Mouse (Mus musculus): ENCODE results near the gene Top2a.

Top2a gene

GRCm38 (mm10) chr11:98983551-98983950, 40.4 kb downstream of the Top2a start:
- peak in 1 of 2 experiments; percentile 6 for DNase-seq (ENCODE audit: low spot score in 2 of 2)

DNA sequence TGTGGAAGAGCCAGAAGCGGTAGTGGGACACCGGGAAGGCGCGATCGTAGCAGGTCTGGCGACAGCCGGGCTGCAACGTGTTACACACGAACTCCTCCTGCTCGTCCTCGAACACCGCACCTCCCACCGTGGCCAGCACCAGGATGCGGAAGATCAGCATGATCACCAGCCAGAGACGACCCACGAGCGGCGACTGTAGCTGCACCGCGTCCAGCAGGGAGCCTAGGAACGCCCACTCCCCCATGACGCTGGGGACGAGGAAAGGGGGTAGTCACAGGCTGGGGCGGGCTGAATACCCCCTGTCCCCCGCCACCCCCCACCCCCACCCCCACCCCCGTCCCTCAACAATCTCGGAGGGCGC, 41.2 kb downstream of the Top2a start, which contains the start of gene Gjd3:
TSS of gene Gjd3 (minus strand) at position 244 of the 361 bp plus-strand sequence.
- no peak for DNase-seq (ENCODE audit: low spot score in 2 of 2)

DNA sequence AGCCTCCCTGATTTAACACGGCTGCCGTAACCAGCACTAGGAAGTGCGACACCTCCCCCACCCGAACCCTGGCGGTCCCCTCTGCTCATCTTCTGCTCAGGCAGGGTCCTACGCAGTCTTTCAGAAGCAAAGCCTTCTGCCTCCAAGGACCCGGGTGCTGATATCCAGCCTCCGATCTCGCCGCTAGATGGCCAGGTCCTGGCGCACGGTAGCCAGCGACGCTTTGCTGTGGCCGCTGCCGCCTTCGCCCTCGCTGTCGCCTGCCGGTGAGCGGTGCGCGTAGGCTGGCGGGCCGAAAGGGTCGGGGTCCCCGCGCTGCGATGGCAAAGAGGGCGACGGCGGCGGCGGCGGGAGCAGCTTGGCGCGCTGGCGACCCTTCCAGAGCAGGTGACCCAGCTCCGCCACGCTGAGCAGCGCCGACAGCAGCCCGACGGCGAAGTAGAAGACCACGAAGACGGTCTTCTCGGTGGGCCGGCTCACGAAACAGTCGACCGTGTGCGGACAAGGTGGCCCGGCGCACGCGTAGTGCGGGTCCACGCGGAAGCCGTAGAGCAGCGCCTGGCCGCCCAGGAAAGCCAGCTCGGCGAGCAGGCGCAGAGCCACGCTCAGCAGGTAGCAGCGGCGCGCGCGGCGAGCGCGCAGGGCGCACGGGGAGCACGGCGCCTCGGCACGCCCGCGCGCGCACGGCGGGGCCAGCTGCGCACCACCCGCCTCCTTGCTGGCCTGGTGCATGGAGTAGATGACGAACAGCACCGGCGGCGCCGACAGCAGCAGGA, 41.8 kb downstream of the Top2a start:
- peak; percentile 50 to 68 for DNase-seq (ENCODE audit: low spot score in 2 of 2)

DNA sequence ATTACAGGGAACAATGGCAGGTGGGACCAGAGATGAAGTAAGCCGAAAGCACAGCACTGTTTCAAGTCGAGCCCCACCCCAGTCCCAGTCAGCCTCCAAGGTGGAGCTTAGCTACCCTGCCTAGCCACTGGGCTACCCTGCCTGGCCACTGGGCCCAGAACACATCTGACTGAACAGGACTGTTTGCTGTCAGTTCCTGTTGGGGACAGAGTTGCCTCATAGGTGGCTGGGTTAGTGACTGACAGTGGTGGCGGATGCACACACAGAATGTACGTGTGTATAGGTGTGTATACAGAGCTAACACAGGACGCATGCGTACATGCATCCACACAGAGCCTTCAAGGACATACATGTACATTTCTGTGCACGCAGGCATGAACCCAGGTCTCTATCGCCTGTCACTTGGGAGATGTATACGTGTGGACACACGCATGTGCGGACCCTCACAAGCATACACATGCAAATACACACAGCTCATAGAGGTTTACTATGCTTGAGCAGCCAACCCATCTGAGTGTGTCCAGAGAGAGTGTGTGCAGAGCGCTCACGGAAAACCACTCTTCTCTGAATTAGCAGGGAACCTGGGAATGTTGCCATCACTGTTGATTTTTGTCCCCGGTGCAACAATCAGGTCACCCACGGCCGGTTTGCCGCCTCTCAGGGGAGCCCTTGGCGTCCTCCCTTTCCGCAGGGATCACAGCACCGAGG, 42.5 kb downstream of the Top2a start:
- no peak for DNase-seq (ENCODE audit: low spot score in 2 of 2)

DNA sequence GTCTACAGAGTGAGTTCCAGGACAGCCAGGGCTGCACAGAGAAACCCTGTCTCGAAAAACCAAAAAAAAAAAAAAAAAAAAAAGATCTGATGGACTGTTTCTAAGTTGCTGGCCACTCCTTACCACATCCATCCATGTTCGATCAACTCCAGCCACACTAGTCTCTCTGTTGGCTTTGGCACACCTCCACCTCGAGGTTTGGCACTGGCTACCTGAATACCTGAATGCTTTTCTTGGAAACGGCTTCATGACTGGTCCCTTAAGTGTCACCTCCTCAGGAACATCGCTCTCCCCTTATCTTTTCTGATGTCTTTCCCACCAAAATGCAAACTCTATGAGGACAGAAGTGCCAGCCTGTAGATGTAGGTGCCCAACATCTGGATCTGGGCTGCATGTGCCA, 44.6 kb downstream of the Top2a start:
- DNase-seq (ENCODE audit: low spot score in 2 of 2): no peak

GRCm38 (mm10) chr11:98978526-98979148, 45.4 kb downstream of the Top2a start:
- no peak for DNase-seq (ENCODE audit: low spot score in 2 of 2)

DNA sequence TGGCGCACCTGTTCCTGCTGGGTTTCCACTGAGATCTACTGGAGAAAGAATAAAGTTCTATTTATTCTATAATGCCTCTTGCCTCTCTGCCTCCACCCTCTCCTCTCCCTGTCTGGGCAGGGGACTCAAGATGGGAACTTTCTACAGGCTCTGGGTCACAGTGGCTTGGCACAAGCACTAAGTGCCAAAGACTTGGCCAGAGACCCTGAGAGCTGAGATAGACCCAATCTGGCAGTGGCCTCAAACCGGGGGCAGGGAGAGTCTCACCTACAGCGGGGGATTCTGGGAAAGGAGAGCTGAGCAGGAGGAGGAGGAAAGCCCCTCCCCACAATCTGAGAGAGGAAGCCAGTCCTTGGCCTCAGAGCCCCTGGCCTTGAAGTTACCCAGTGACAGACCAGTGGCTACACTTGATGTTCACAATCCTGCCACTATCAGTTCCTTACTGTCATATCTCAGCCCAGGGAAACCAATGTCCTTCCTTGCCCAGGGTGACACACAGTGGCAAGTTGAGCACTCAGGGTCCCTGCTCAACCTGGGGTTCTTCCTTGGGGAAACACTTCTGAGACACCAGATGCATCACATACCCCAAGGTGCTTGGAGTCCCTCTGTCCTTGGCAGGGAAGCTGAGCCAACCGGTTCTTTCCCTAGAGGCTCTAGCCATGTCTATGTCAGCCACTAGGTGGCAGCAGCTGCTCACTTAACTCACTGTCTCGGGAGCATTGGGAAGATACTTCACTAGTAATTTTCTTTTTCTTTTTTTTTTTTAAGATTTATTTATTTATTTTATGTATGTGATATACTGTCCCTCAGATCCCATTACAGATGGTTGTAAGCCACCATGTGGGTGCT, 48.9 kb downstream of the Top2a start:
- DNase-seq (ENCODE audit: low spot score in 2 of 2): peak; percentile 55 to 75

DNA sequence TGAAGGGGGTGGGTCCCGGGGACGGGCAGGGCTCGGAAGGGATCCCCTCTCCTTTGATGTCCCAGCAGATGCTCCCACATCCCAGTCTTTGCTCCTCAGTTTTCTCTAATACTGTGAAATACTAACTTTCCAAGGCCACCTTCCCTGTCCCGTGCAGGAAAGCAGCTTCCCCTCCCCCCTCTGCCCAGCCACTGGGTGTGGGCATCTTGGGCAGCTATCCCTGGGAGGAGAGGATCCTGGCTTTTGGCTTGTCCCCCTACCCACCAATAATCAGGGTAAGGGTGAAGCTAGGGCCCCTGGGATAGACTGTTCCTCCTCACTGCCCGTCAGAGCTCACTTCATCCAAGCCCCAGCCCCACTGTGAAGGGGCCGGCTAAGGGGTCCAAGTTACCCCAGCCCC, 49.8 kb downstream of the Top2a start:
- DNase-seq (ENCODE audit: low spot score in 2 of 2): no peak

GRCm38 (mm10) chr11:98973584-98973983, 50.4 kb downstream of the Top2a start:
- DNase-seq (ENCODE audit: low spot score in 2 of 2): peak in 1 of 2 experiments; percentile 36

DNA sequence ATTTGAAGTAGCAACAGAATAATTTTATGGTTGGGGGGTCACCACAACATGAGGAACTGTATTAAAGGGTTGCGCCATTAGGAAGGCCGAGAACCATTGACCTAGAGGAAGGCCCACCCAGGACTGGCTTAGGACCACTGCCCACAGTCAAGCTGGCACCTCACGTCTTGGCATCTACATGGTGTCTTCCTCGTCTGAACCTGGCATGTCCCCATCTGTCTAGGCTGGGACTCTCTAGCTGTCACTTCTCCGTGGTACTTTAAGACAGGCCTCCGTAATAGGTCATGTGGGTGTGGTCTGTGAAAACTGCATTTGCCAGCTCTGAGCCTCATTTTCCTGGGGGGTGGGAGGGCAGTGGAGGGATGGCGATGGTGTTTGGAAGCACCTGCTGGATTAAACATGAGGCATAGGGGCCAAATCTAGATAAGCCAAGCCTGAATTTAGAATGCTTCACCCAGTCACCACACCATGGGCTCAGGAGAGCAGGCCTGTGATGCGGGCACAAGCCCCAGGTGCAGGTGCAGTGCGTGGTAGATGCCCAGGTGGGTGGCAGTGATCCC, 51.1 kb downstream of the Top2a start:
- no peak for DNase-seq (ENCODE audit: low spot score in 2 of 2)

DNA sequence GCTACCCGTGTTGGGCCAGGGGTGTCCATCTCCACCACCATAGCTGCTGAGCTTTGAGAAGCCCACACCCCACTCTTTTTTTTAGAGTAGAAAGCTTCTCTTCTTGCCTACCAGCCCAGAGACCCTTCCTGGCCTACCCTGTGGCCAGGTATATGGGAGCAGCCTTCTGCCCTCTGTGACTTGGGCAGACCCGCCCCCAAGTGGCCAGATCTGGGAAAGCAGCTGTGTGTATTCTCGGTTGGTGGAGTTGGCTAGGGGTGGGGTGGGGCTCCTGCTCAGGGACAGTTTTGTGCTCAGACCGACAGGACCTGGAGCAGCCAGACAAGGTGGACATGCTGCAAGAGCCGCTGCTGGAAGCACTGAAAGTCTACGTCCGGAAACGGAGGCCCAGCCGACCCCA, 51.8 kb downstream of the Top2a start:
- peak; percentile 62 to 83 for DNase-seq (ENCODE audit: low spot score in 2 of 2)

GRCm38 (mm10) chr11:98971316-98972031, 52.5 kb downstream of the Top2a start:
- DNase-seq (ENCODE audit: low spot score in 2 of 2): peak; percentile 65 to 68

- peak in 1 of 2 experiments; percentile 15 for DNase-seq (ENCODE audit: low spot score in 2 of 2)
Observed at GRCm38 (mm10) chr11:98970191-98970925, 53.6 kb downstream of the Top2a start.

- DNase-seq (ENCODE audit: low spot score in 2 of 2): peak; percentile 71 to 82
Observed at GRCm38 (mm10) chr11:98969496-98969927, 54.5 kb downstream of the Top2a start.

DNA sequence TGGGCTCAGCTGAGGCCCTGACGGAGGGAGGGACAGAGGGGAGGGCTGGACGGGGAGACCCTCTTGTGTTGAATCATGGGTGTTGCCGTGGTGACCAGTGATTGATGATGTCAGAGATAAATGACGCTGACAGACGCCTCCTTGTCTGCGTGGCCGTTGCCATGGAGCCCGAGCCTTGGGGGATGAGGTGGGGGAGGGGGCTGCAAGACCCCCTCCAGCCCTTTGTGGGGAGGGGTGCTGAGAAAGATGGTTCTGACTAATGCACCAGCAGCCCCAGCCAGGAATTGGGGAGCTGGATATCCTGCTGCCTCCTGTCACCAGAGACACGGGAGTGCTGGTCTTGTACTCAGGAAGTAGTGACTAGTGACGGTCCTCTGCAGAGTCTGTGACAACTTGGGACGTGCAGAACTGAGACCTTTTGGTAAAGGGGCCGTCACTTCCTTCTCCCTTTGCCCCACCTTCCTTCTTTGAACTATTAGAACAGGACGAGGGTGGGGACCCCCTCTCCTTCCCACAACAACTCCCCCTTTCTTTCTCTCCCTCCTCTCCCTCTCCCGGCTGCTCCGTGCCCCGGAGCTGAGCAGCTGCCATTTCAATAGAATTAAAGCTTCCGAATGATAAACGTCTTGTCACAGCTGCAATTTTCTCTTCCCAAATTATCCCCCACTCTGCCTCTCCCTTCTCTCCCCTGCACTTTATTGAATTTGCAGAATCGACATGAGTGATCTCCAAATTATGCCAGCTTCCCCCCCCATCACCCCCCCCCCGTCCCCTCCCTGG, 55.1 kb downstream of the Top2a start:
- DNase-seq (ENCODE audit: low spot score in 2 of 2): peak in 1 of 2 experiments; percentile 38

- peak in 1 of 2 experiments; percentile 38 for DNase-seq (ENCODE audit: low spot score in 2 of 2)
Observed at GRCm38 (mm10) chr11:98968079-98968478, 55.9 kb downstream of the Top2a start.

- DNase-seq (ENCODE audit: low spot score in 2 of 2): peak; percentile 77 to 82
Observed at GRCm38 (mm10) chr11:98966499-98967141, 57.4 kb downstream of the Top2a start.

DNA sequence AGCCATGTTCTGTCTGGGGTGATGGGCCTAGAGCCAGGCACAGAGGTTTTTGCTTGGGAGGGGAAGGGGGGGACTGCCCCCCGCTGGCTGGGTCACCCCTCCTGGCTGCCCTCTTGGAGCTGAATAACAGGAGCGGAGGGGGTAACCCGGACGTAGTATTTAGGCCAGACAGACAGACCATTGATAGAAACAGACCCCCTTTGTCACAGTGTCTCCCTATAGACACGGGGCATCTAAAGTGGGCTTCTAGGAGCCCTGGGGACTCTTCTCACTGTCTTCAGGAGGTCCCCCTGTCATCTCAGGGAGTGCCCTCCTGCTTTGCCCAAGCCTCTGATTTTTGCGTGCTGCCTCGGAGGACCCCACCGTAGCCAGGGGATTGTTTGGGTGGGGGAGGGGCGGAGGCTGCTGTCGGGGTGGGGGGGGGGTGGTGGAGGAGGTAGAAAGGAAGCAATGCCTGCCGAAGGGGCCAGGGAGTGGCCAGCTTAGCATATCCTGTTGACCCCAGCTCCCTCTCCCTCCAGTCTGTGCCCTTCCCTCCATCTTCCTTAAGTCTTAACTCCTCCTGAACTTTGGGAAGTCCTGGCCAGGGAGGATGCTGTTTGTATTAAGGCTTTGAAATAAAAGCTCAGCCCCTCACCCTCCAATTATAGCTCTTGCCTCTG, 58.4 kb downstream of the Top2a start:
- no peak for DNase-seq (ENCODE audit: low spot score in 2 of 2)

Data from frontal cortex, postnatal 10 days (tissue).